Mouse (Mus musculus) c-Kit-positive CD71-positive TER-119-negative erythroid progenitor cells, embryonic 14.5 days (primary cell): ENCODE results near the gene Sufu.
A peak's percentile ranks its signal among the peaks of the same experiment; 100 is the strongest.

Experiments used
- DNase-seq: peaks from one replicate; pipeline ENCODE4 v3.0.0-alpha.2; 2013; ENCODE audit warnings: low read depth

The Sufu gene

GRCm38 (mm10) chr19:46394712-46395108, 2.0 kb upstream of the Sufu start:
- no peak for DNase-seq

DNA sequence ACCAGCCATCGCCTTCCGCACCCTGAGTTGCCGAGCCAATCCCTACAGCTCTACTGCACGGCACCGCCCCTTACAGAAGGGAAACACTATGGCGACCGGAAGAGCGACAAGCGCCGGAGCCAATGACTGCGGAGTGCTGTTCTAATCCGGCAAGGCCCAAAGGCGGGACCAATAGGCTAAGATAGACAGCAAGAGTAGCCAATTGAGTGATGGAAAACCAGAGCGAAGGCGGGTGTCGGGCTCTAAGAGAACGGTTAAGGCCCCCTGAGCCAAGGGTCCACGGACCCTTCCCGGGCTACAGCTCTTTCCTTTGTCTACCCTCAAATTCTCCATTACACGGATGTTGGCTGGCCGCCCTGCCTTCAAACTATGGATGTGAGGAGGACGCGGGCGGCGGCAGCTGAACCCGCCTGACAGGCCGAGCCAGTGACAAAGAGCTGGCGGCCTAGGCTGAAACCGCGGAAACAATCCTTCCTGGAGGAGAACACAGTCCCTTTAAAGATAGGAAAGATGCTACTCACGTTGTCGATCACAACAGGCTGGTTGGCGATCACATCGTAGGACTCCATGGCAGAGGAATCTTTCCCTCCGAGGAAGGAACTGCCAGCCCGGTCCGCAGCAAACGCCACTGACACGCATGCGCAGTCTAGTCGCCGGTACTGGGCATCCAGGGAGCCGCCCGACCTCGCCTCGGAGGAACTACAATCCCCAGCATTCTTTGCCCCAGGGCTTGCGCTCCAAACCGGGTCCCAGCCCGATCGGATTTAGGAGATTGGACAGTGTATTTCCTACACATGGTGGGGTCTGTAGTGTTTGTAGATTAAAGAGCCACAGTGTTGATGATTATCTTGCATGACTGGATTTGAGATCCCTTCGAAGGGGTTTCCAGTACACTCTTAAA, 1.3 kb upstream of the Sufu start, which contains the start of gene Actr1a:
Gene Actr1a (minus strand): TSS at position 640 of the 901 bp plus-strand sequence.
- peak; percentile 99 for DNase-seq

GRCm38 (mm10) chr19:46396109-46396508, 587 bp upstream of the Sufu start:
- no peak for DNase-seq

DNA sequence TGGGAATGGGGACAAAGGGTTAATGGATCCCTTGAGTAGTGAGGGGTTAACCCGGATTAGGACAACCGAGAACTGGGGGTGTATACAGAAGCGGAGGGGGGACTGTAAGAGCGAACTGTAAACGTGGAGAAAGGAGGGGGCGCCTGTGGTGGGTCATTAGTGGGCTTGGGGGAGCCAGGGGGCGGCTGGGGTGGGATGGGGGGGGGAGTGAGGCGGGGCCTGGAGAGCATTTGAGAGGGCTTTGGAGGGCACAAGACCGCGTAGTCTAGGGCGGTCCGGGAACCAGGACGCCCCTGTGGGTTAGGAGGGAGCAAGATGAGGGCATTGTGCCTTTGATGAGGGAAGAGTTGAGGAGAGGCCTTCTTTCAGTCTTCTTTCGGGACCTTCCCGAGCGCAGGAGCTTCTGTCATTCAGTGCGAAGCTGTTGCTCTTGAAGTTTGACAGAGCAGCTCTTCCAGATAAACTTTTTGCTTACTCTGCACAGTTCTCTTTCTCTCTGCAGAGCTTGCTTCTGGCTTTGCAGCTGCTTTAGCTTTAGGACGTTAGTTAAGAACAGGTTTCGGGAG, 823 bp downstream of the Sufu start:
- no peak for DNase-seq

DNA sequence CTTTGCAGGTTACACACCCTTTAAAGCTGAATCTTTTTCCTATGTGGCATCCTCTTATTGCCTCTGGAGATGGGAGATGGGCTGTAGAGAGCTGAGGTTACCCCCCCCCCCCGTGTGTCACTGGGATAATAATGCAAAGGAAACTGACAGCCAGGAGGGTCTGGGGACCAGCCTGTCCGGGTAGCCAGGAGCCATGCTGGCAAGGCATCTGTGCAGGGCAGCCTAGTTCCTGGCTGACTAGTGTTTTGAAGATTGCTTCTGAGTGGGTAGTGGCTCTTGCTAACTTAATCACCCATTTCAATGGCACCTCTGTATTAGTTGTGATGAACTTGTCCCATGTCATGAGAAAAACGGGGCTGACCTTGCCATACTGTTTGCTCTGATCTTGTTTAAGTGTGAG, 1.7 kb downstream of the Sufu start:
- DNase-seq: no peak

GRCm38 (mm10) chr19:46399372-46399771, 2.7 kb downstream of the Sufu start:
- DNase-seq: no peak

DNA sequence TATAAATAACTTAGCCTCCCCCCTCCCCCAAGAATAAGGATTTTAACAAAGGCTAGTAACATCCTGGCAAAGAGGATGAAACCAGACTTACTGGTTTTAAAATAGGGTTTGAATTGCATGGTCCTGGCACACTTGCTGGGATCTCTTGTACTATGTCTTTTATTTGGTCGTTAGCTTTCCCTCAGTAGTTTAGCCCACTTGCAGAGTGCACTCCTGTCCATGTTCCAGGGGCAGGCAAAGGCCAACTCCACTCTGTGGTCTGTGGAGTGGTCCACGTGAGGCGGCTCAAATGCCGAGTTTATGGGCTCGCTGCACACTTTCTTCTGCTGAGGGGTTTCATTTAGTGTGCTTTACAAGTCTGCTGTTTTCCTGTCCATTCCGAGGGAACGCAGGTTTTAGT, 3.2 kb downstream of the Sufu start:
- no peak for DNase-seq

GRCm38 (mm10) chr19:46400558-46400957, 3.9 kb downstream of the Sufu start:
- no peak for DNase-seq

GRCm38 (mm10) chr19:46404030-46404429, 7.3 kb downstream of the Sufu start:
- no peak for DNase-seq

GRCm38 (mm10) chr19:46406592-46407386, 10.1 kb downstream of the Sufu start:
- no peak for DNase-seq

- no peak for DNase-seq
Observed at GRCm38 (mm10) chr19:46409506-46409905, 12.8 kb downstream of the Sufu start.

DNA sequence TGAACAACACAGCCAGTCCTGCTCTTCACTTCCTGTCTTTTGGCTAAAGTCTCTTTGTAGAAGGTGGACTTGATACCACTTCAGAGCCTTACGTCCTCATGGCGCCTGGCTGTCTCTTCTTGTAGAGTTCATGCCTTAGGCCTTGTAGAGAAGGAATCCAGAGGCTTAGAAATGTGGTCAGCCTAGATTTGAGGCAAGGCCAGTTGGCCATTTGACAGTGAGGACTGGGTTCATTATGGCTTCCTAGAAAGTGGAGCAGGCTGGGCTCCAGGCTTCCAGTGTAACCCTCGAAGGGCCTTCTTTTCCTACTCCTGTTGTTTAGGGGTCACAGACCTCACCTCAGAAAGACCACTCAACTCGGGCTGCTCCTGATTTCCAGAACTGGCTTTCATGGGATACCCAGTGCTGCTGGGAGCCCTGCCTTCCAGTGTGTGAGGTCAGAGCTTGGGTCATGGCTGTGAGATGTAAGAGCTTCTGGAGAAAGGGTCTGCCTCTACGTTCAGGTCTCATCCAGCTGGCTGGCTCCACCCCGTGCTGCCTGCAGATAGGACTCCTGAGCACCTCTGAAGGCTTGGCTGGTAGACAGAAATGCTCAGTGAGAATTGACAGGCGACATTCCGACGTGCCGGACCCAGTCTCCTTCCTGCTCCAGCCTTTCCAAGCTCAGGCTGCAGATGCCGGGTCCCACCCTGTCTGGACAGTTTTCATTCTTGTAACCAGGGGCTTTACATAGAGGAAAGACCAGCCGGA, 15.5 kb downstream of the Sufu start:
- no peak for DNase-seq

DNA sequence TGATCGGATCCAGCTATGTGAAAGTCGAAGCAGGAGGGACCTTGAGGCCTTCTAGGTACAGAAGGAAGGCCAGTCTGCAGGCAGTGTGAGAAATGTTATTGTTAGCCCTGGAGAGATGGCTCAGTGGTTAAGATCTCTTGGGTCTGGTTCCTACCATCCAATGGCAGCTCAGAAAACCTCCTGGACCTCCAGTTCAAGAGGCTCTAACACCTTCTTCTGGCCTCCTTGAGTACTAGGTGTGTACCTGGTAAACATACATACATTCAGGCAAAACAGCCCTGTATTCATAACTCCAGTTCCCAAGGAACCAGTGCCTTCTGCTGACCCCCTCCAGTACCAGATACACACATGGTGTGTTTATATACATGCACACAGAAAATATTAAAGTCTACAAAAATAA, 17.3 kb downstream of the Sufu start:
- DNase-seq: no peak

DNA sequence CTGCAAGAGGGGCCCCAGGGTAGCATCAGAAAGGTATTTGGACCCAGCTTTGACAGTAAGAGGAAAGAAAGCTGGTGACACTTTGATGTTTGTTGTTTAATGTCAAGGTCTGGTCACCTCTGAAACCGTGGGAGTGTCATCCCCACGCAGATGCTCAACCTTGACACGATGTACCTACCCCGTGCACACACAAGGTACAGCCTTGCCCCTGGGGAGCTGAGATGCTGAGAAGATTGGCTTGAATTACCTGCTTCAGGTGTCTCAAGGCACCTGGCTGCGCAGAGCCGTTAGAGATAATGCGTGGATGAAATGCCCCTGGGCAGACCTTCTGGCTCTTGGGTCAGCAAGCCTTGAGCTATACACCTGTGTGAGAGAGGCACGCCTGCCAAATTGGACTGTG, 17.8 kb downstream of the Sufu start:
- DNase-seq: no peak

DNA sequence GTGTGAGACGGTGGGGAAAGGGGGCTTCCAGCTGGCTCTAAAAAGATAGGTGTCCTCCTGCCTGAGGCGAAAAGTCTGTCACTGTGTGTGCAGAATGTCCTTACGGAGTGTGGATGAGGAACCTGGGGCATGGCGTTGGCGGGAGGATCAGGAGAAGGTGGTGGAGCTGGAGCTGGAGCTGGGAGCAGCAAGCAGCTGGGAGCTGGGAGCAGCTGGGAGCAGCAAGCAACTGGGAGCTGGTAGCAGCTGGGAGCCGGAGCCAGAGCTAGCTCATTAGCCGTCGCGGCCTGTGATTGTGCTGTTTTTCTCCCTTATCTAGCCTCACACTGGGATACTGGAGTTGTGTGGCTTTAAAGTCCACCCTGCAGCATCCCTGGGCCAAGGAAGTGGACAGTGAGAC, 19.6 kb downstream of the Sufu start:
- no peak for DNase-seq

DNA sequence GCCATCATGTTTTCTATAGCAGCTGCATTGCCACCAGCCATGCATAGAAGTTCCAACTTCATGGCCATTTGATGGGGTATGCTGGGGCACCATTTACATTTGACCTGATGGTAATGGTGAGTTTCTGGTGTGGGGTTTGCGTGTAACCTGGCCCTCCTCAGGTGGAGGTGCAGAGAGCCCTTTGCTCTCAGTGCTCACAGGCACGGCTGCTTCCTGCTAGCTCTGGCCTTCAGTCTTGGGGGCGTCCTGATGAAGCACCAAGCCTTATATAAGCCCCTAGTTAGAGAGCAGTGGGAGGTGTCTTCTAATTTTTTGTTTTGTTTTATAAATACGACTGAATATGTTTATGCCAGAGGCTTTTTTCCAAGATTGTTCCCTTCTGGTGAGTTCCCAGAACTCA, 21.4 kb downstream of the Sufu start:
- DNase-seq: no peak

- DNase-seq: no peak
Observed at GRCm38 (mm10) chr19:46420410-46420809, 23.7 kb downstream of the Sufu start.

DNA sequence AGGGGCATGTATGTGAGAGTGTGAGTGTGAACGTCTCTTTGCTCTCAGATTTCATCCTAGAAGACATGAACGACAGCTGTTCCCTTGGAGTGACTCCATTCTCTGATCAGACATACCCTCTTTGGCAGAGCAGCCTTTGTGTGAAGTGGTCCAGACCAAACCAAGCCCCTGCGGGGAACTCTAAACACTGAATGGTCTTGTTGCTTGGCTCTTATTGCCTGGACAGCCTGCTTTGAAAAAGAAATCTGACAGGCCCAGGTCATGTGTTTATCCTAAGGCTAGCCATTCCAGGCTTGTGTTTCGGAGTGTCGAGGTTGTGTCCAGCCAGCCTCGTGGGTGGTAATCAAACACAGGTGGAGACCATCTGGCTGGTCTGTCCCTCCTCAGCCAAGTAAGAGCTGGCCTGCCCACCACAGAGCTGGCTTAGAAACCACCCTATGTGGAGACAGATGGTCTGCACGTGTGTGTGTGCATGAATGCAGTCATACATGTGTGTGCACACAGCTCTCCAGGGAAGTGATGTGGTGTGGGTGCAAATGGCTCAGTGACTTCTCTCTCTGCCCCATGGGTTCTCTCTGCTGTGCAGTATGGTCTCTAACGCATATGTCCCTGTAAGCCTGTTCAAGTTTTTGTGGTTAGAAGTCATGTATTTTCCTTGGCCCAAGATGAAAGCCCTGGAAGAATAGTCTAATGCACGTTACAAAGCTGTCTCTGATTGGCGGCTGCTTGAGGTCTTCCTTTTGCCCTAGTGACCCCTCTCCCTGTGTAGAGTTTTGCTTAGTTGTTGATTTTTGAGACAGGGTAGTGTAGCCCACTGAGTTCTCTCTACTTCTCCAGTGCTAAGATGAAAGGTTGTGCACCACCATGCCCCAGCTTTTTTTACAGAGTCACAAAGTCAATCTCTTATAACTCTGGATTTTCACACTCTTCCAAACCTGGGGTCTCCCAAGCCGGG, 26.0 kb downstream of the Sufu start:
- no peak for DNase-seq

GRCm38 (mm10) chr19:46425266-46425665, 28.6 kb downstream of the Sufu start:
- no peak for DNase-seq

- DNase-seq: no peak
Observed at GRCm38 (mm10) chr19:46426488-46426887, 29.8 kb downstream of the Sufu start.

GRCm38 (mm10) chr19:46429250-46429649, 32.6 kb downstream of the Sufu start:
- DNase-seq: no peak
